Mouse (Mus musculus) stomach, embryonic 14.5 days (tissue): ENCODE measurements around the gene Efcab2. TPM values are rescaled to one million over a fixed set of nuclear protein-coding genes. Genes with fewer than 3 reads are reported as not detected.

ENCODE experiments used
- ATAC-seq: fragments of 200-750 bp; cut with Nextera tagmentation; 2 replicates; pipeline ENCODE4 v1.8.0; 2017; ENCODE audit warnings: low read depth, moderate TSS enrichment; ENCODE audit not compliant: insufficient number of reproducible peaks, insufficient read depth, low FRiP score
- H3K27ac ChIP-seq: fragments of 300-500 bp; sonication (generic); 2 replicates; pipeline ENCODE4 v1.5.1; 2014; ENCODE audit warnings: mild to moderate bottlenecking, low read length, moderate library complexity, mixed read lengths
- H3K27me3 ChIP-seq: fragments of 300-500 bp; sonication (generic); 2 replicates; pipeline ENCODE4 v1.6.1; 2014; ENCODE audit warnings: low read length, control low read depth, mixed read lengths; ENCODE audit not compliant: control insufficient read depth, insufficient read depth
- H3K36me3 ChIP-seq: fragments of 300-500 bp; sonication (generic); 2 replicates; pipeline ENCODE4 v1.6.1; 2014; ENCODE audit warnings: mild to moderate bottlenecking, control low read depth, low read length, moderate library complexity, mixed read lengths; ENCODE audit not compliant: control insufficient read depth, insufficient read depth
- H3K4me1 ChIP-seq: fragments of 300-500 bp; sonication (generic); 2 replicates; pipeline ENCODE4 v1.6.1; 2014; ENCODE audit warnings: low read length, control low read depth, mixed read lengths; ENCODE audit not compliant: control insufficient read depth, insufficient read depth
- H3K4me2 ChIP-seq: fragments of 300-500 bp; sonication (generic); replicated peaks from 2 replicates; pipeline ENCODE4 v1.6.1; 2014; ENCODE audit warnings: low read depth, low read length, control low read depth
- H3K4me3 ChIP-seq: fragments of 300-500 bp; sonication (generic); 2 replicates; pipeline ENCODE4 v1.5.1; 2014; ENCODE audit warnings: low read depth, low read length, control low read depth
- H3K9ac ChIP-seq: fragments of 300-500 bp; sonication (generic); replicated peaks from 2 replicates; pipeline ENCODE4 v1.6.1; 2014; ENCODE audit warnings: low read depth, mild to moderate bottlenecking, control low read depth, low read length, moderate library complexity, mixed read lengths
- H3K9me3 ChIP-seq: fragments of 300-500 bp; sonication (generic); 2 replicates; pipeline ENCODE4 v1.6.1; 2016; ENCODE audit warnings: low read depth, low read length, control low read depth; ENCODE audit not compliant: control insufficient read depth
- WGBS: fragments of 180-500 bp; shearing (Covaris S2); extraction: QIAGEN DNeasy Blood & Tissue Kit; methylation state at CpG from one replicate; pipeline ENCODE4 v1.1.7; 2014; 5-methylcytosine and 5-hydroxymethylcytosine counted together
- polyA plus RNA-seq: library from polyadenylated mRNA; unstranded; fragments of >200 nt; fragmentation: Nextera tagmentation; extraction: Ambion mirVana; gene quantifications from 2 replicates; pipeline ENCODE4 v1.2.1, GENCODE M21; 2014

Gene Efcab2
- polyA plus RNA-seq, 1 experiment from 2014 or later = 7.1 TPM

DNA sequence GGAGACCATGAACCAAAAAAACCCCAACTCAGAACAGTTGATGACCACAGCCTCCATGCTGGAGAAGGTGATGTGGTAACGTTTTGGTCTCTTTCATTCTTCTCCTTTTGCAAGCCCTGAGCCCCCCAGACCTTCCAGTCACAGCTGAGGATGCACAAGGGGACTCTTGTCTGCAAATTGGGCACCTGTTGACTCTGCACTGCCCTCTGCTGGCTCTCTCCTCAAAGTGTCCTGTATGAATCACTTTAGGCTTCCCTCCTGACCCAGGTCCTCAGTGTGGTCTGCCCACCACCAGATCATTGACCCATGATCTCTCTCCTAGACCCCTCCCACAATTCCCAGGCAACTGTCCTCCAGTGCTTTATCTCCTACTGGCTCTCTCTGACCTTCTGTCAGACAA is 91.0 kb downstream of the Efcab2 start:
- H3K4me2 ChIP-seq = no peak overlapping the region
- H3K4me1 ChIP-seq = no peaks in the 10 kb centered on the region
- H3K9ac ChIP-seq = no peak overlapping the region
- H3K36me3 ChIP-seq = no peaks in the 10 kb centered on the region
- no peak overlapping the region for H3K27ac ChIP-seq
- no peaks in the 10 kb centered on the region for H3K27me3 ChIP-seq
- ATAC-seq = no peak
- WGBS = 48% methylated on average over 1 of the region's 1 CpGs
- H3K9me3 ChIP-seq = no peaks in the 10 kb centered on the region
- no peak overlapping the region for H3K4me3 ChIP-seq

DNA sequence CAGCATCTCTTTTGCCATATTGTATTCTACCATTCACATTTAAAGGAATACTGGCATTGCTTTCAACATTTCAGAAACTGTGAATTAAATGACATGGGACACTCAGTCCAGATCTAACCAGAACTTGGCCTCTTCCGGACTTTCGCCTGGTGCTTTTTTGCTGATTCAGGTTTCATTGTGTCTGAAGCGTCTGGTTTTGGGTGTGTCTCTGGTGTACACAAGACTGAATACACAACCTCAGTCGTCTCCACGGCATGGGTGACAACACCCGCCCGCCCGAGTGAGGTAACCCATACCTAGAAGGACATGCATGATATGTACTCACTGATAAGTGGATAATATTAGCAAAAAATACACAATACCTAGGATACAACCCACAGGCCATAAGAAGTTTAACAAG is 101.1 kb downstream of the Efcab2 start:
- no peak overlapping the region for H3K27ac ChIP-seq
- no peaks in the 10 kb centered on the region for H3K27me3 ChIP-seq
- H3K4me3 ChIP-seq = no peak overlapping the region
- ATAC-seq = no peak
- H3K9me3 ChIP-seq = no peaks in the 10 kb centered on the region
- no peak overlapping the region for H3K4me2 ChIP-seq
- H3K36me3 ChIP-seq = no peaks in the 10 kb centered on the region
- H3K4me1 ChIP-seq = no peaks in the 10 kb centered on the region
- 77% methylated on average over 8 of the region's 8 CpGs for WGBS
- no peak overlapping the region for H3K9ac ChIP-seq

GRCm38 (mm10) chr1:178512323-178513031 is 106.6 kb downstream of the Efcab2 start:
- ATAC-seq = no peak
- Histone ChIP-seq H3K9me3 (no peaks in the 10 kb centered on the region), H3K27ac (no peak overlapping the region), H3K4me3 (no peak overlapping the region), H3K4me2 (no peak overlapping the region), H3K27me3 (no peaks in the 10 kb centered on the region), H3K36me3 (no peaks in the 10 kb centered on the region), H3K9ac (no peak overlapping the region), H3K4me1 (0 out of 2 replicates have a peak, but pooled peaks cover 3% of the 10 kb centered on the region)
- 58% methylated on average over 7 of the region's 7 CpGs for WGBS

DNA sequence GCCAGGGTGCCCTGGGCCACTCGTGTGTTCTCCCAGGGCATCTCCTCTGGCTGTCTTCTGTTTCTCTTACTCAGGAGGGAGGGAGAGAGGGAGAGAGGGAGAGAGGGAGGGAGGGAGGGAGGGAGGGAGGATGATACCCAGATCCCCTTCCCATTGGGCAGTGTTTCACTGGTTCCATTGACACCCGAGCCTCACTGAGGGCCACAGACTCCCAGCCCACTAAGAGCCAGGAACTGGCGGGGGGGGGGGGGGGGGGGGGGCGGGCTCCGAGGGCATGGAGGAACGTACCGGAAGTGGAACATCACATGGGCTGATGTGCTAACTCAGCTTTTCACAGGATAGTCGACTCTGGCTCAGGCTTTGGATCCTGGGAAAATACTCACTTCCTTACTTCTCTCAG is 108.1 kb downstream of the Efcab2 start:
- WGBS = 17% methylated on average over 5 of the region's 8 CpGs
- Histone ChIP-seq H3K27me3 (no peaks in the 10 kb centered on the region), H3K4me2 (no peak overlapping the region), H3K4me1 (0 out of 2 replicates have a peak, but pooled peaks cover 3% of the 10 kb centered on the region), H3K9ac (no peak overlapping the region), H3K27ac (no peak overlapping the region), H3K9me3 (no peaks in the 10 kb centered on the region), H3K4me3 (no peak overlapping the region), H3K36me3 (no peaks in the 10 kb centered on the region)
- no peak for ATAC-seq

GRCm38 (mm10) chr1:178515839-178516238 is 110.0 kb downstream of the Efcab2 start:
- Histone ChIP-seq H3K27me3 (no peaks in the 10 kb centered on the region), H3K4me2 (no peak overlapping the region), H3K4me3 (no peak overlapping the region), H3K4me1 (0 out of 2 replicates have a peak, but pooled peaks cover 3% of the 10 kb centered on the region), H3K36me3 (no peaks in the 10 kb centered on the region), H3K27ac (no peak overlapping the region), H3K9ac (no peak overlapping the region), H3K9me3 (no peaks in the 10 kb centered on the region)
- no peak for ATAC-seq
- 79% methylated on average over 2 of the region's 2 CpGs for WGBS

- no peak for ATAC-seq
- Histone ChIP-seq H3K4me2 (no peak overlapping the region), H3K36me3 (no peaks in the 10 kb centered on the region)
Measured at GRCm38 (mm10) chr1:178522389-178522788, 116.5 kb downstream of the Efcab2 start.

GRCm38 (mm10) chr1:178523152-178523551 is 117.3 kb downstream of the Efcab2 start:
- Histone ChIP-seq H3K27ac (no peak overlapping the region), H3K9ac (no peak overlapping the region), H3K4me2 (no peak overlapping the region), H3K36me3 (no peaks in the 10 kb centered on the region), H3K9me3 (no peaks in the 10 kb centered on the region), H3K27me3 (no peaks in the 10 kb centered on the region), H3K4me3 (no peak overlapping the region), H3K4me1 (no peaks in the 10 kb centered on the region)
- WGBS = 48% methylated on average over 5 of the region's 5 CpGs
- ATAC-seq = no peak

More at GRCm38 (mm10) chr1:178522389-178522788, 116.5 kb downstream of the Efcab2 start:
- Histone ChIP-seq H3K9me3 (no peaks in the 10 kb centered on the region), H3K4me1 (no peaks in the 10 kb centered on the region), H3K4me3 (no peak overlapping the region), H3K9ac (no peak overlapping the region), H3K27me3 (no peaks in the 10 kb centered on the region), H3K27ac (no peak overlapping the region)
- WGBS = 85% methylated on average over 5 of the region's 5 CpGs

DNA sequence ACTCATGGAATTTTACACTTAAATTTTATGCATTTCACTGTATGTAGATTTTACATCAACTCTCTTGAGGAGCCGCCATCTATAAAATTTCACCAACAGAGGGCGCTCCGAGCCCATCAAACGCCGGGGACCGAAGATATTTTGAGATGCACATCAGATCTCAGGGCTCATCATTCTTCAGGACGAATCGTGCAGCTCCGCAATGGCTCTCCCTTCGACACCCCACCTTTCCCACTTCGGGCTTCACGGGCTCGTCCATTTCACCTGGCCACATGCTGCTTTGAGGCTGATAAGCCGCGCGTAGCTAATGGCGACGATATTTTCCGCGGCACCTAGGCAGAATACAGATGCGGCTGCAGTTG is 121.3 kb downstream of the Efcab2 start:
- ATAC-seq = no peak
- Histone ChIP-seq H3K9me3 (no peaks in the 10 kb centered on the region), H3K4me2 (peak overlapping the region; percentile 100), H3K36me3 (no peaks in the 10 kb centered on the region), H3K27me3 (no peaks in the 10 kb centered on the region), H3K4me1 (peaks cover 13% of the 10 kb centered on the region), H3K9ac (no peak overlapping the region), H3K4me3 (peak overlapping the region; percentile 67), H3K27ac (no peak overlapping the region)
- WGBS = under 1% methylated on average over 21 of the region's 21 CpGs
